Mouse (Mus musculus) erythroblast, adult 5-6 weeks (primary cell): ENCODE data around the gene Flt4. TPM values are rescaled to one million over a fixed set of nuclear protein-coding genes. Genes with fewer than 3 reads are reported as not detected.
"Not testable (repeated sequence)": the region's sequence is repeated elsewhere in the genome, so short reads cannot be mapped to it uniquely, and the experiment has no call there.

Experiments
- ATAC-seq: replicated peaks from 2 replicates; pipeline ENCODE4 v1.8.0; 2016; ENCODE audit warnings: moderate number of reproducible peaks, mild to moderate bottlenecking, moderate TSS enrichment, inconsistent platforms; ENCODE audit not compliant: poor library complexity, low FRiP score, severe bottlenecking
- total RNA-seq, 2 experiments: library from RNA; stranded (forward) in 1 of 2; stranded (reverse) in 1 of 2; fragments of 150-400 nt in 1 of 2; fragments of 200-764, 138-1000 nt in 1 of 2; gene quantifications; 2 replicates each; pipeline versions ENCODE4 v1.2.3 to v1.2.4; 2015 to 2017; ENCODE audit warnings: low replicate concordance in 2 of 2

Gene Flt4
- not detected in 2 replicates for total RNA-seq (2015; ENCODE audit: low replicate concordance)
- not detected in 2 replicates for total RNA-seq (2017; ENCODE audit: low replicate concordance)

DNA sequence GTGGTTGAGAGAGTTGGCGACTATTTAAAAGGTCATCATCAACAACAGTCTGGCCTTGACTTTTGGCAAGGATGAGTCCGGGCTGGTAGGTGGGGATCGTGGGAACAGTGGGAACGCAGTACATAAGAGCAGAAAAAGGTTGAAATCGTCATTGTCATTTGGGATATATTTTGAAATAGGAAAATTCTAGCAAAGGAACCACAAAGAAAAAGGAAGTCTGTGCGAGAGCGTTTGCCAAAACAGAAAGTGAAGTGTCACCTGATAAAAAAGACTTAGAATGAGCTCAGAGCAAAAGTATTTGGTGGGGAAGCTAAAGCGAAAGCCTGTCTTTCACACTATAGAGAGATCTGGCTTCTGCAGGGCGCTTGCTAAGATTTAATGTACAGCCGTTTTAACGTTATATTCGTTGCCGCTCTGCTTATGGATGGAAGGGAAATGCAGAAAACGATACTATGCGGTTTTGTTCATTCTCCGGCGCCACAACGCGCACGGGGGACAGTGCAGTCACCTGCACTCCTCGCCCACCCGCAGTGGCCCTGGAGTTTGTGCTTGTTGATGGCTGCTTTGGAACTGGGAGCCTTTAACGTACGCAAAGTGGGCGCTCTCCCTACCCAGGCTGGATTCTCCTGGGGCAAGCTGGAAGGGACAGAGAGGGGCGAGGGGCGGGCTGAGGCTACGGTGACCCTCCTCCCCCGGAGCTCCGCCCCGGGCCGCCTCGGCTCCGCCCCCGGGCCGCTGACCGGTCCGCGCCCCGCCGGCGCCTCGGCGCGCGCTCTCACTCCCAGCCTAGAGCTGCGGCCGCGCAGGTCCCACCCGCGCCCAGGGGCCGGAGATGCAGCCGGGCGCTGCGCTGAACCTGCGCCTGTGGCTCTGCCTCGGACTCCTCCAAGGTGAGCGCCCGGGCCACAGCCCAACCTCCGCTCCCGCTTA is at the start of gene Flt4:
Gene Flt4 (plus strand): TSS at position 326 of the 930 bp plus-strand sequence.
- not testable (repeated sequence) for ATAC-seq

DNA sequence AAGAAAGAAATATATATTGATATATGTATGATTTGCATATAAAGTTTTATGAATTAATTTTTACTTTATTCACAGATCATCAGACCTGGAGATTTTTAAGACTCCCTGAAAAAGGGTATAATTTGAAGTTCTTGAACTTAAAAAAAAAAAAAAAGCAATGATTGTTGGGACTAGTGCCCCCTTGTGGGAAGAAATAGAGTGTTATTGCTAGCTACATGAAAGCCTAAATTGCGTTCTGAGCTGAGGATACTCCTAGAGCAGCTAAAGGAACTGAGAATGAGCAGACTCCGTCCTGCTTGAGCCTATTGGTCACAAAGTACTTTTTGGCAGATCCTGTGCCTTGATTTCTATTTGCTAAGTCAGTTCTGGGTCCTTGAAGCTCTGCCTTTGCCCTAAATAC is 34.0 kb upstream of the Flt4 start:
- ATAC-seq = not testable (repeated sequence)

DNA sequence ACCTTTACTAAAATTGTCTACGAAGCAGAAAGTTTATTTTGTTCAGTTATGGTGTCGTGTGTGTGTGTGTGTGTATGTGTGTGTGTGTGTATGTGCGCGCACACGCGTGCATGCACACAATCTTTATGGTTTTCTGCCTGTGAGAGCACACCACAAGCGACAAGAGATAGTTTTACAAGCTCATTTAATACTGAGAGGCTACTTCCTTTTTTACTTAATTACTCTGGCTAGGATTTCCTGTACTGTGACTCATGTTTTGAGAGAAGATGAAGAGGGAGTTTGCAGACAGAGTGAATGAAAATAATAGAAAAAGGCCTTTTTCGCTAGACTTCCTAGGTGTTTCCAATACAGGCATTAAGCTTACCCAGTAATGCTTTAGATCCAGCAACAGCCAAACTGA is 28.6 kb upstream of the Flt4 start:
- not testable (repeated sequence) for ATAC-seq

DNA sequence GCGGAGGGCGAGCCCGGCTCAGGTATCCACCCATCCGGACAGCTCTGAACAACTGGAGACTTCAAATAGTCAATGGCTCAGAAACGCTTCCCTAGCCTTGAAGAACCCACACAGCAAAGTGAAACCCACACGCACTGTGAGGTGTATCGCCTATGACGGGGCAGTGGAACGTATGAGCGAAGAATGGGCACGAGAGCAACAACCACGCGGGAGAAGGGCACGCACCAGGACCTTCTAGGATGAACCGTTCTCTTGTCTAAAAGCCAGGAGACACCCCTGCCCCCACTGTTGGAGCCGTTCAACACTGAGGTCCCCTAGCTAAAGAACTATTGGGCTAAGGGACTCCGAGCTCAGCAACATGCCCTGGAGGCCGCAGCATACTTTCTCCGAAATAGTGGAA is 18.9 kb upstream of the Flt4 start:
- no peak for ATAC-seq

DNA sequence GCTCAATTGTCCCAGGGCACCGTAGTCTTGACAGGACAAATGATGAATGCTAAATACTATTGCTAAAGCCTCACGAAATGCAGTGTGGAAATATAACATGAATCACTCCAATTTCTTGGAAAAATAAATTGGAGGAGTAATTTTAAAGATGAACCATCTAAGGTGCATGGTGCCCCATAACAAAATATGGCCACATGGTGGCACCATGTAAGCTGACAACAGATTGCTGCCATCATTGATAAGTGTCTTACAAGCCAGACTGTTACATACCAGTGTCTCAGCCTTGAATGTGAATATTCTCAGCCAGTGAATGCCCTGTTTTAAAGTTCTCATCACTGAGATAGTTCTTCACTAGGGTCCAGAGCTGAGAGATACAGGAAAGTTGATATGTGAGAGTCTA is 11.9 kb upstream of the Flt4 start:
- ATAC-seq = not testable (repeated sequence)

DNA sequence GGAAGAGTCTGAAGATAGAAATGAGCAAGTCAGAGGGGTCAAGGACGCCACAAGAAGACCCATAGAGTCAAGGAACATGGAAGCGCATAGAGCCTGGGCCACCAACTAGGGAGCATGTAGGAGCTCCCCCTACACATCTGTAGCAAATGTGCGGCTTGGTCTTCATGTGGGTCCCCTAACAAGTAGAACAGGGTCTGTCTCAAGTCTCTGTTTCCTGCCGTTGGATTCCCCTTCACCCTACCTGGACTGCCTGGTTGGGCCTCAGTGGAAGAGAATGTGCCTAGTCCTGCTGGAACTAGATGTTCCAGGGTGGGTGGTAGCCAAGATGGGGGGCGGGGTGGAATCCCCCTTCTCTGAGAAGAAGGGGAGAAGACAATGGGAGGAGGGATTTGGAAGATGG is 757 bp upstream of the Flt4 start:
- ATAC-seq = not testable (repeated sequence)

DNA sequence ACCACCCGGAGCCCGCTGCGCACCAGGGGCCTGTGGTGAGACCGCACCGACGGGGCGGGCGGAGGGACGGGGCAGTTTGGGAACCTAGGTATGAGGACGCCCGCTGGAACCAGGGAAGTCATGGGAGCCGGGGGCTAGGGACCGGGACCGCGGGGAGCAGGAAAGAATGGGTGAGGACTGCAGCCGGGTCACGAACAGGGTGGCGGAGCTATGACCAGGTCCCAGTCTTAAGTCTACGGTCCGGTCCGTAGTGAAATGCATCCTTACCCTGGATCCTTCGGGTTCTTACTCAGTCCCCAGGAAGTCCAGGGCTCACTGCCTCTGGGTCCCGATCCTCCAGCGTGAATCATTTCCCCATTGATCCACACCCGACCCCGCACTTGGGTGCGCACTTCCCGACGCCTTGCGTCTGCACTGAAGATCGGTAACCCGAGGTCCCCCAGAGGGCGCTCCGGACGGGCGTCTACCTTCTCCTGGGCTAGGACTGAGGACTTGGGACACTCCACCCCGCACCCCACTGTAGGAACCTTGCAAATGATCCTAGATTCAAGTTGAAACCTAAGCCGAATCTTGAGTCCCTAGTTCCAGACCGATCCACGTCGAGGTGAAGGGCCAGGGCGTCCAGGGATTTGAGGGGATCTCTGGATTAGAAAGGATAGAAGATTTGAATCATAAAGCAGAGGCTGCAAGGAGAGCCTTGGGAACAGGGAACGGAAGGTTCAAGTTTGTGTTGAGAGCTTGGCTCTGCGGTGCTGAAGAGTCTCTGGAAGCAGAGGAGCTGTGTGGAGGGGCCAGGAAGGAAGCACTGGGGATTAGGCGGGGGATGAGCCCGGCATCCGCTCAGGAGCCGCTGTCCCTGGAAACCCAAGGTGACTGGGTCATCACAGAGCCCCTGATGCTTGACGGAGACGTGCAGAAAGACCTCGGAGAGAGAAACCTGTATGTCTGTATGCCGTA is 1.1 kb downstream of the Flt4 start:
- not testable (repeated sequence) for ATAC-seq

DNA sequence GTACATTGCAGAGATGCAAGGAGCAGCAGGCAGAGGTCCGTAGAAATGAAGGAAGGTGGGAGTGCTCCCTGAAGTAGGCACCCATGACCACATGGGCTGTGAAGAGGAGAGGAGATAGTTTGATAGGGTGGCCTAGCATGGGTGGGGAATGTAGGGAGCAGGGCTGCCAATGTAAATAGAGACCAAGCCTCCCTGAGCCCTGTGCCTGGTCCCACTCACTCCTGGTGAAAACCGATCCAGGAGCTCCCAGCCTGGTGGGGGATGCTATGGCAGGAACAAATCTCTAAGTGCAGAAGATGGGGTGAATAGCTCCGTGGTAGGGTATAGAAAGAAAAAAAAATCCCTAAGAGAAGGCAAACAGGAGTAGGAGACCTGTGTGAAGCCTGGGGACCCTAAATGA is 2.3 kb downstream of the Flt4 start:
- ATAC-seq = not testable (repeated sequence)

DNA sequence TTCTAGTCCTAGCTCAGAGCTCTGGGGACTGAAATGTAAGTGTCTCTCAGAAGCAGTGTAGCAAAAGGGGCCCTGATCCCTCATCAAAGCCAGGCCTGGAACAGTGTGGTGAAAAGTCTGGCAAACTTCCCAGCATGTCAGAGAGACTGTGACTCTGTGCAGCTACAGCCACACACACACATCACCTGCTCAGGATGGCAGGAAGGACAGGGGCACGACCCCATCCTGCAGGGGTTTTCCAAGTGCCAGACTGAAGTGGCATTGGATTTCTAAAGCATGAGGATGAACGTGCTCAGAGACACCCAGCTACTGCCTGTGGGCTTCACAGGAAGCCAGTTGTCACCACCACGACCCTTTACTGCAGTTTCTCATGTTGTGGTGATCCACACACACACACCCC is 3.1 kb downstream of the Flt4 start:
- ATAC-seq = no peak

DNA sequence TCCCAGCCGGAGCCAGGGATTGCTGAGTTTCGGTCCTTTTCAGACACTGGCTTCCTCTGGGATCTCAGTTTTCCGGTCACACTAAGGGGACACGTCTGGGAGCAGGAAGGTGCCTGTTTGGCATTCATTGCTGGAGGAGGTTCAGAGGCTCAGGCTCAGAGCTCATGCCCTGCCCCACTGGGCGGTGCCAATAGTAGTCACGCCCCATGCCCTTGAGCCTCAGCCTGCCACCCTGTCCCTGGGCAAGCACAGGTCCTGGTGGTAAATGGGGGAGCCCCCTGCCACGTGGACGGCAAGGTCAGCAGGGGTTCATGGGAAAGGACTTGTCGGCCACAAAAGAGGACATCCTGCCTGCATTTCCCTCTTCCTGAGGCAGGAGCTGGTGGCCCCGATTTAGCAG is 4.3 kb downstream of the Flt4 start:
- ATAC-seq = no peak

DNA sequence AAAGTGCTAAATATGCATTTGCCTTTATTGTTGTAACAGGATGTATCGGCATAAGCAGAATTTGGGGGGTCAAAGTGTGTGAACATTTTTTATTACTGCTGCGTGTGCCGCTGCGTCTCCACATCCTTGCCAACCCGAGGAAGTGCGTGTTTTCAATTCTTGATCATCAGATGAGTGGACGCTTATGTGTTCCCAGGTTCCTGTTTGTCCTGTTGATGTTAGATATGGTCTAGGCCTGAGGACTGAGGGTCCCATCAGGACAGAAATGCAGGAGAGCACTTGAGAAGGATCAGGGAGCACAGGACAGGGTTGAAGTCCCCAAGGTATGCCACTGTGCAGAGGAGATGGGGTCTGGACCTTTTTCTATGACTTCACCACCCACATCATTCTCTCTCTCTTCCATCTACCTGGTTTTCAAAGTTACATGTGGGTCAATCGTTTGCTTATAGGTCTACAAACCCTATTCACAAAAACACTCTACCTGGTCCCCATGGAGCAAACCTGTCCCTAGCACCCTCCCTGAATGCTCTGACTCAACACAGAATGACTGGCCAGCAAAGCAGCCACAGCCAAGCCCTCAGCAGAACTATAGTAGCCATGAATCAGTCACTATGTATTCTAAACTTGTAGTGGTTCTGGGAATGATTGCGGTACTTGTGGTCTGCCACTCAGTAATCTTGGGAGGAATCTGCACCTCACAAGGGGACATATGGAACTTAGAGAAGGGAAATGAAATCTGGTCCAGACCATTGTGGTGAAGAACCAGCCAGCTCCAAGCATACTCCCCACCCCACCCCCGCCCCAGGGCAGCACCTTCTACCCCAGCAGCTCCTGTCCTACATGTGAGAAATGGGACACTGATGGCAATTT is 7.0 kb downstream of the Flt4 start:
- no peak for ATAC-seq

DNA sequence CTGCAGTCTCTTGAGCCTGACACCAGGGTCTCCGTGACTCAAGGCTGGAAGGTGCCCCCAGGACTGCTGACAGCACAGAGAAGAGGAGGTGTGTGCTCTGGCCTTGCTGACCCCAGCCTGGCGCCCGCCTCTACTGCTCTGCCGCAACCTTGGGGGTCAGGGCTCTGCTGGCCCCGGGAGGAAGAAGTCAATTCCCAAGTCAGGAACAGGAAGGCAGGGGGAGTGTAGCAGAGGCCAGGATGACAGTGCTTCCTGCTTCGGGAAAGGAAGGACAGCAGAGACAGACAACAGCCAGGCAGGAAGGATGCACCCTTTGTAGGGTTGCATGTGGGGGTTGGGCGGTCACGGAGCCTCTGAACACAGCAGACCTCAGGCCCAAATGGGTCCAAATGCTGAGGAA is 9.4 kb downstream of the Flt4 start:
- no peak for ATAC-seq

DNA sequence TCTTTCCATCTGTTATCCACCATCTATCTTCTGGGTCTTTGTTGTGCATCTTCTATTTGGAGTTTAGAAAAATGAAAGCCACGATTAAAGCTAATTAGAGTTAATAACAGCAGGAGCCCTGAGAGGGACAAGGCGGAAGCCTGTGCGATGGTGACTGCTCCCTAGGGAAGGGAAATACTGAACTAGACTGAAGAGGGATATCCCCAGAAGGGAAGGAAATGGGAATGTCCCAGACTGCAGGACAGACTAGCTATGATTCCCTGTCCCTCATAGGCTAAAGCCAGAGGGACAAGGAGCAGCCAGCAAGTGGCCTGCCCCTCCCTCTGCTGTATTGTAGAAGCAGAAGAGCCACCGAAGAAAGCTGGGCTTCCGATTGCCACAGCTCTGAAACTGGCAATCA is 12.9 kb downstream of the Flt4 start:
- no peak for ATAC-seq

DNA sequence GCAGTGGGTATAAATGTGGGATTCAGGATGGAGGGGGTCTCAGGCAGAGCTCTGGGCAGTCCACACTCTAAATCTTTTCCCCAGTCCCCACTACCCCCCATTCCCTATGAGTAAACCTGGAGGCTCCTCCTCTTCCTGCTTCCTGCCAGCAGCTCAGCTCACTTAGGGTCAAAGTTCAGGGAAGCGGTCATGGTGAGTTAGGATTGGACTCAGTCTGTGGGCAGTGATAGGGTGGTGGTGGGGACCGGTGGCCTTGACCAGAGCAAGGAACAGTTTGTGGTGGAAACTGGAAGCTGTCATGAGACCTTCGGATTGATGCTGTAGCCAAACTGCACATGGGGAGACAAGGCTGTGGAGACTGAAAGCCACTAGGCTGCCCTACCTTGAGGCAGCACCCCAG is 15.1 kb downstream of the Flt4 start:
- ATAC-seq = no peak

DNA sequence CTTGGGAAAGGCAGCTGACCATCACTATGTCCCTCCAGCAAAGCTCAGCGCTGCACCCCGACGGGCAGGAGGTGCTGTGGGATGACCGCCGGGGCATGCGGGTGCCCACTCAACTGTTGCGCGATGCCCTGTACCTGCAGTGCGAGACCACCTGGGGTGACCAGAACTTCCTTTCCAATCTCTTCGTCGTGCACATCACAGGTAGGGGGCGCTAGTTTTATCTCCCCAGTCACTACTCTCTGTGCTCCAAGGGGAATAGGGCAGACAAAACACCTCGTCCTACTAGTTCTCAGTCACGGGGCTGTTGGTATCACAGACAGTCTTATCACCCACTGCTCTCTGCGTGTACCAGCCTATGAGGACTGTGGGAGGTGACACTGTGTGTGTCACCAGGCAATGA is 16.8 kb downstream of the Flt4 start:
- ATAC-seq = no peak

DNA sequence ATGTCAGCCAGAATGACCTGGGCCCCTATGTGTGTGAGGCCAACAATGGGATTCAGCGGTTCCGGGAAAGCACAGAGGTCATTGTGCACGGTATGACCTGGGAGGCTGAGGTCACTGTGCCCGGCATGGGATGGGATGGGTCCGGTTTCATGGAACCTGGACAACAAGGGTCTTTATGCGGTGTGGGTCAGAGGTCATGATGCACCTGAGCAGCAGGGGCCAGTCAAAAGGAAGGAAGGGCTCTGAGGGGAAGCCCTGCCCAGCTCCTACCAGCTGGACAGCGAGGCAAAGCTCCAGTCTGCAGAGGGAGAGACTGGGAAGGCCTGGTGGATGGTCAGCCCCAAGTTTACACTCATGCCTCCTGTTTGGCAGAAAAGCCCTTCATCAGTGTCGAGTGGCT is 17.7 kb downstream of the Flt4 start:
- no peak for ATAC-seq

DNA sequence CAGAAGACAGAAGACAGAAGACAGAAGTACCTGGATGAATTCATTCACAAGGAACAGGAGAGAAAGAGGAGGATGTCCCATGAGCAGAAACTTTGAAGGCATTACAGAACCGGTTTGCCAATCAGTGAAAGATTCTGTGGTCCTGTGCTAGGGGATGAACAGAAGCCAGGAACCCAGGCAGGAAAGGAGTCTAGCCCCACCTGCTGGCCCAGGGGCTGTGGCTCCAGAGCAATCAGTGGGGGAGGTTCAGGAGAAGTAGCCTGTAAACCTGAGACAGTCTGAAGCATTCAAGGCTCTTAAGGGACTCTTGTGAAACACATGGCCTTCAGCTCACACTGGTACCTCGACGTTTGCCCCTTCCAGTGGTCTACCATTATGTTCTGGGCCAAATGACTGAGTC is 22.1 kb downstream of the Flt4 start:
- ATAC-seq = no peak

DNA sequence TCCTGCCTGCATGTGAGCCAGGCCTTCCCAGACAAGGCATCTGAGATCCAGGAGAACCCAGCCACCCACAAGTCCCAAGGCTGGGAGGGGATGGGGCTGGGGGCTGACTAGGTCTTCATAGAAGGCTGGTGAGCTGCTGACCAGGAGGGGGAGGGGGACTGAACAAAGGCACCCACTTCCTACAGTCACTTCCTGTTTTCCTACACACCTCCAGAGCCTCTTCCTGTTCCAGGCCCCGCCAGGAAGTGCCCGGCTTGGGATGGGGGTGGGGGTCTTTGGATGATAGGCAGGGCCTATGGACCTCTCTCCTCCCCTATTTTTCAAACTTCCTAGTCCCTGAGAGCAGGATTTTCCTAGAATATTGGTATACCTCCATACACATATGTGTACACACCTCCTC is 23.2 kb downstream of the Flt4 start:
- ATAC-seq = no peak

DNA sequence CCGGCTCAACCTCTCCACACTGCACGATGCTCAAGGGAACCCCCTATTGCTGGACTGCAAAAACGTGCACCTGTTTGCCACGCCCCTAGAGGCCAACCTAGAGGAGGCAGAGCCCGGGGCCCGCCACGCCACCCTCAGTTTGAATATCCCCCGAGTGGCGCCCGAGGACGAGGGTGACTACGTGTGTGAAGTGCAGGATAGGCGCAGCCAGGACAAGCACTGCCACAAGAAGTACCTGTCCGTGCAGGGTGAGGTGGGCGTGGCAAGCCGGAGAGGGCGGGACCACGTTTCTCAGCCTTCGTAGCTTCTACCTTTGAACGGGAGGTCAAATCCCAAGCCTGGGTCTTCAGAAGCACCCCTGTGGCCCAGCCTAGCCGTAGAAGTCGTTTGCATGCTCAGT is 25.0 kb downstream of the Flt4 start:
- ATAC-seq = 0 out of 2 replicates have a peak, but pooled peaks have one; percentile 16

DNA sequence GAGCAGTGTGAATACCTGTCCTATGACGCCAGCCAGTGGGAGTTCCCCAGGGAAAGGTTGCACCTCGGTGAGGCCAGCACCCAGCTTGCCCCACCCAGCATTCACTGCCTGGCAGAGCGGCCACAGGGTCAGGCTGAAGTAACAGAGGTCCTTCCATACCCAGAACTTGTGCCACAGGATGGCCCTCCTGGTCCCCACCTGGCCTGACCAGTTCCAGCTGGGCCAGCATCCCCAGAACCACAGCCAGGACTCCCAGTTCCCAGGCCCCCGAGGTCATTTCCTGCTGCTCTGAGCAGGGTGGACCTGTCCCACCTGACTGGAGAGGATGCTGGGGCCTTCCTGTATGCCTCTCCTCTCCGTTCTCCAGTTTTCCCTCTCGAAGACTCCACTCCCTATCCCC is 26.6 kb downstream of the Flt4 start:
- no peak for ATAC-seq
